Mouse (Mus musculus): ENCODE data around the gene 5031439G07Rik.

DNA sequence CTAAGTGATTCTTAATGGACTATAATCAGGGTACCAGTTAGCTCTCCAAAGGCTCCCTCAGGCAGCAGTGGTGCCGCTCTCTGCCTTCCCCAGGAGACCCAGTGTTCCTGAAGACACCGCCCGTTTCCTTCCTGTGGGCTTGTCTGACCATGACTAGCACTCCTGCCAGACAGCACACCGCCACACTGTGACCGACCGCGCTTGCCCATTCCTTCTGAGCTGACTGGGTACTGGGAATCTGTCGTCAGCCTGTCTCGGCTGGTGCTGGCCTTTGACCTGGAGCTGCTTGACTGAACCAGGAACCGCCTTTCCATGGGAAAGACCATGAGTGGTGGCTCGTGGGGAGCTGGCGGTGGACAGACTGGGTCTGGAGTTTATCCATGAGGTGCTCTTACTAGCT is 48.2 kb downstream of the 5031439G07Rik start:
- TF ChIP-seq CTCF (IDR thresholded peaks at IDR 0.05; ENCODE audit: borderline replicate concordance, control insufficient read depth, extremely low read depth, insufficient read depth, low read length, poor library complexity) (no peak), POLR2A (IDR thresholded peaks at IDR 0.05; ENCODE audit: control insufficient read depth, extremely low read depth, insufficient read depth, low read length, poor library complexity) (no peak)
